Mouse (Mus musculus) left cerebral cortex, postnatal 25 days (tissue): ENCODE measurements around the gene Sned1. TPM values are rescaled to one million over a fixed set of nuclear protein-coding genes. Genes with fewer than 3 reads are reported as not detected.
A peak's percentile ranks its signal among the peaks of the same experiment; 100 is the strongest.
"Not testable (repeated sequence)": the region's sequence is repeated elsewhere in the genome, so short reads cannot be mapped to it uniquely, and the experiment has no call there.

ENCODE experiments used
- DNase-seq, 2 experiments: peaks; one replicate each; pipeline ENCODE4 v3.0.0; 2022; ENCODE audit warnings: low spot score in 2 of 2, mixed read lengths in 1 of 2
- intact Hi-C: fragments of 180-260 bp; cut with DNase I; formaldehyde crosslinking; loops from one replicate; pipeline ENCODE4 v1.15.1; 2025
- total RNA-seq, 2 experiments: library from RNA; stranded (reverse); gene quantifications; 2 replicates each; pipeline ENCODE4 v1.2.3; 2021

Sned1 gene
- 1 to 10 TPM; 6.1 to 6.9 TPM for total RNA-seq

- peak; percentile 61 to 74 for DNase-seq
- intact Hi-C loops, result loop anchor here (2.0 kb wide), 1 partner anchor 61 kb away; no protein-coding TSS in a partner anchor
Observed at GRCm38 (mm10) chr1:93235576-93236544, at the start of gene Sned1. Gene Sned1, plus strand, starts transcription at chr1:93235841.

GRCm38 (mm10) chr1:93190726-93191305 is 44.8 kb upstream of the Sned1 start:
- DNase-seq, result no peak
- intact Hi-C loops, result no loop called here

- intact Hi-C loops, result no loop called here
- DNase-seq, result no peak
Observed at GRCm38 (mm10) chr1:93194961-93195360, 40.7 kb upstream of the Sned1 start.

- DNase-seq, intact Hi-C loops: not testable (repeated sequence)
Observed at GRCm38 (mm10) chr1:93197454-93197853, 38.2 kb upstream of the Sned1 start.

GRCm38 (mm10) chr1:93197916-93198315 is 37.7 kb upstream of the Sned1 start:
- intact Hi-C loops, result no loop called here
- no peak for DNase-seq

- intact Hi-C loops, result no loop called here
Observed at GRCm38 (mm10) chr1:93206277-93206970, 29.2 kb upstream of the Sned1 start.

GRCm38 (mm10) chr1:93207536-93208064 is 28.0 kb upstream of the Sned1 start:
- peak in 1 of 2 experiments; percentile 47 for DNase-seq
- intact Hi-C loops, result no loop called here

More at GRCm38 (mm10) chr1:93206277-93206970, 29.2 kb upstream of the Sned1 start:
- no peak for DNase-seq

- intact Hi-C loops, result no loop called here
- peak; percentile 23 to 48 for DNase-seq
Observed at GRCm38 (mm10) chr1:93210213-93210641, 25.4 kb upstream of the Sned1 start.

GRCm38 (mm10) chr1:93211019-93211418 is 24.6 kb upstream of the Sned1 start:
- intact Hi-C loops, result no loop called here
- no peak for DNase-seq

- no peak for DNase-seq
- intact Hi-C loops, result no loop called here
Observed at GRCm38 (mm10) chr1:93211549-93212220, 24.0 kb upstream of the Sned1 start.

- intact Hi-C loops, result no loop called here
- no peak for DNase-seq
Observed at GRCm38 (mm10) chr1:93212441-93212840, 23.2 kb upstream of the Sned1 start.

GRCm38 (mm10) chr1:93214612-93215011 is 21.0 kb upstream of the Sned1 start:
- intact Hi-C loops, result no loop called here
- no peak for DNase-seq

GRCm38 (mm10) chr1:93216839-93217497 is 18.7 kb upstream of the Sned1 start:
- no peak for DNase-seq
- intact Hi-C loops, result no loop called here

GRCm38 (mm10) chr1:93217530-93217929 is 18.1 kb upstream of the Sned1 start:
- no peak for DNase-seq
- intact Hi-C loops, result no loop called here

GRCm38 (mm10) chr1:93220776-93221175 is 14.9 kb upstream of the Sned1 start:
- intact Hi-C loops, result no loop called here

GRCm38 (mm10) chr1:93223972-93224371 is 11.7 kb upstream of the Sned1 start:
- intact Hi-C loops, result no loop called here
- DNase-seq, result no peak

More at GRCm38 (mm10) chr1:93220776-93221175, 14.9 kb upstream of the Sned1 start:
- peak in 1 of 2 experiments; percentile 11 for DNase-seq

- intact Hi-C loops, result no loop called here
- DNase-seq, result no peak
Observed at GRCm38 (mm10) chr1:93225226-93225625, 10.4 kb upstream of the Sned1 start.

GRCm38 (mm10) chr1:93225731-93226520 is 9.7 kb upstream of the Sned1 start:
- intact Hi-C loops, result no loop called here

More at GRCm38 (mm10) chr1:93225731-93226520, 9.7 kb upstream of the Sned1 start:
- DNase-seq, result no peak
